Mouse (Mus musculus): ENCODE data around the gene Gm12184. TPM values are rescaled to one million over a fixed set of nuclear protein-coding genes. Genes with fewer than 3 reads are reported as not detected.

The Gm12184 gene
- polyA plus RNA-seq, 1 experiment from 2014 or later: 16.4 TPM

DNA sequence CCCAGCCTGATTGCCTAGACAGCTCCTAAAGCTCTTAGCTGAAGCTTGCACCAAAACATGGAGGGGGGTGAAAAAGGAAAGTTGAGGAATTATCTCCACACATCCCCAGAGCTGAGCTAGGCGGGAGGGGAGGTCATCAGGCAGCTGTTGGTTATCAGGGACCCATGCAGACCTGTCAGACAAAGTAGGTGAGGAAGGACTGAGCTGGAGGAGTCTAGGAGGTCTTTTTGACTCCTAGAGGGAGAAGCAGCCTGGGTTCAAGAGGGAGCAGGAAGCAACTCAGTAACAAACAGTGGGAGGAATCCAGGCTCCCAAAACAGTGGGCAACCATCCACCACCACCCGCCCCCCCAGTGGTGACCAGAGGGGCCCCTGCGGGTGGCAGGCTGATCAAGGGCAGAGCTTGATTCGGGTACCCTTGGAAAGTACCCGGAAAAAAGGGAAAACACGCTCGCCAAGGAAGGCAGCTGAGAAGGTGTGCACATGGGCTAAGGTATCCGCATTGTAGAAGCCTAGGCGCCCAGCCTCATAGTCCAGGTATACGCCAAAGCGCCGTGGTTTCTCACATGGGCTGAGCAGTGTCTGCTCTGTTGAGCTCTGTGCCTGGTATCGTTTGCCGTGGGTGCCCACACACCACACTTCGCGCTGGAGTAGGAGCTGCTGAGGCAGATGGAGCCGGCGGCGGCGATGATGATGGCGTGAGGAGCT lies 19.4 kb downstream of the Gm12184 start:
- Histone ChIP-seq H3K36me3 (peaks cover 72% of the 10 kb centered on the region), H3K4me3 (replicated peaks) (no peak overlapping the region), H3K9ac (no peak overlapping the region), H3K27ac (no peak overlapping the region), H3K27me3 (replicated peaks) (no peaks in the 10 kb centered on the region), H3K9me3 (no peaks in the 10 kb centered on the region), H3K4me2 (no peak overlapping the region), H3K4me1 (peaks cover 11% of the 10 kb centered on the region)
- WGBS: 64% methylated on average over 21 of the region's 21 CpGs
- ATAC-seq (ENCODE audit: insufficient read depth, low FRiP score, low read depth): no peak

DNA sequence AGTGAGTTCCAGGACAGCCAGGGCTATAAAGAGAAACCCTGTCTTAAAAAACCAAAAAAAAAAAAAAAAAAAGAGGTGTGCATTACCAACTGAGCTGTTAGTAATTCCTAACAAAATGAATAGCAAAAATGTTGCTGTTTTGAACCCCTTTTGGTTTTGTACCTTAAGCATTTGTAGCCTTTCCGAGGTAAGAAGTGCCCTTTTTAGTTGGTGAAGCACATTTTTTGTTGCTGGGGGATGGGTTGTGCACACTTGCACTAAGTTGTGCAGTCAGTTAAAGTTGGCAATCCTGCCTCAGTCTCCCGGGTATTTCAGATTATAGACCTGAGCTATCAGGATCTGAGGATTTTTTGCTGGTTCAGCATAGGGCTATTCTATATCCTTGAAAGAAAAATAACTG lies 21.5 kb downstream of the Gm12184 start:
- Histone ChIP-seq H3K27ac (no peak overlapping the region), H3K9me3 (no peaks in the 10 kb centered on the region), H3K4me3 (replicated peaks) (no peak overlapping the region), H3K36me3 (peaks cover 65% of the 10 kb centered on the region), H3K4me1 (peaks cover 19% of the 10 kb centered on the region), H3K9ac (no peak overlapping the region), H3K4me2 (no peak overlapping the region), H3K27me3 (replicated peaks) (no peaks in the 10 kb centered on the region)
- ATAC-seq (ENCODE audit: insufficient read depth, low FRiP score, low read depth): no peak
- WGBS: 81% methylated on average over 2 of the region's 2 CpGs

DNA sequence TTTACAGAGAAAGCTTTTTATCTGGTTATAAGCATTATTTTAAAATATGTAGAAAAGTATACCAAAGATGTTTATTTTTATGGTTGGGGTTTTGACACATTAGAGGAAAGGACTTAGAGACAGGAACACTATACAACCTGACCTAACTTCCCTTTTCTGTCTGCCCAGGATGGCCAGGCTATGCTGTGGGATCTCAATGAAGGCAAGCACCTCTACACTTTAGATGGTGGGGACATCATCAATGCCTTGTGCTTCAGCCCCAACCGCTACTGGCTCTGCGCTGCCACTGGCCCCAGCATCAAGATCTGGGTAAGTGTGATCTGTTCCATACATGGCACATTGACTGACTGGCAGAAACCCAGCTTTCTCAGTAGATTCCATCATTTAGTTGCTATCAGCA lies 22.5 kb downstream of the Gm12184 start:
- no peaks in the 10 kb centered on the region for H3K9me3 ChIP-seq
- H3K27me3 ChIP-seq (replicated peaks): no peaks in the 10 kb centered on the region
- 98% methylated on average over 2 of the region's 2 CpGs for WGBS
- no peak overlapping the region for H3K4me3 ChIP-seq (replicated peaks)
- no peak overlapping the region for H3K9ac ChIP-seq
- no peak for ATAC-seq (ENCODE audit: insufficient read depth, low FRiP score, low read depth)
- no peak overlapping the region for H3K27ac ChIP-seq
- peaks cover 63% of the 10 kb centered on the region for H3K36me3 ChIP-seq
- H3K4me1 ChIP-seq: peaks cover 19% of the 10 kb centered on the region
- H3K4me2 ChIP-seq: no peak overlapping the region

GRCm38 (mm10) chr11:48801831-48802772 lies 24.4 kb downstream of the Gm12184 start:
- no peak for ATAC-seq (ENCODE audit: insufficient read depth, low FRiP score, low read depth)
- no peaks in the 10 kb centered on the region for H3K27me3 ChIP-seq (replicated peaks)
- peak overlapping the region; percentile 69 for H3K4me2 ChIP-seq
- peak overlapping the region; percentile 84 for H3K9ac ChIP-seq
- peaks cover 54% of the 10 kb centered on the region for H3K36me3 ChIP-seq
- peak overlapping the region; percentile 82 for H3K4me3 ChIP-seq (replicated peaks)
- 64% methylated on average over 17 of the region's 17 CpGs for WGBS
- H3K4me1 ChIP-seq: peaks cover 31% of the 10 kb centered on the region
- no peaks in the 10 kb centered on the region for H3K9me3 ChIP-seq
- H3K27ac ChIP-seq: no peak overlapping the region

- H3K27me3 ChIP-seq (replicated peaks): no peaks in the 10 kb centered on the region
- peak; percentile 89 for ATAC-seq (ENCODE audit: insufficient read depth, low FRiP score, low read depth)
- peaks cover 33% of the 10 kb centered on the region for H3K4me1 ChIP-seq
- peaks cover 36% of the 10 kb centered on the region for H3K36me3 ChIP-seq
- H3K4me2 ChIP-seq: peak within 1 kb of the TSS; percentile 69
- H3K9ac ChIP-seq: peak within 1 kb of the TSS; percentile 84
- no peaks in the 10 kb centered on the region for H3K9me3 ChIP-seq
- peak within 1 kb of the TSS; percentile 99 for H3K27ac ChIP-seq
- under 1% methylated on average over 47 of the region's 47 CpGs for WGBS
- H3K4me3 ChIP-seq (replicated peaks): peak within 1 kb of the TSS; percentile 82
These were observed 26.3 kb downstream of the Gm12184 start, which contains the start of gene Rack1 for GRCm38 (mm10) chr11:48799921-48800701. Gene Rack1, plus strand, starts transcription at chr11:48800332.

DNA sequence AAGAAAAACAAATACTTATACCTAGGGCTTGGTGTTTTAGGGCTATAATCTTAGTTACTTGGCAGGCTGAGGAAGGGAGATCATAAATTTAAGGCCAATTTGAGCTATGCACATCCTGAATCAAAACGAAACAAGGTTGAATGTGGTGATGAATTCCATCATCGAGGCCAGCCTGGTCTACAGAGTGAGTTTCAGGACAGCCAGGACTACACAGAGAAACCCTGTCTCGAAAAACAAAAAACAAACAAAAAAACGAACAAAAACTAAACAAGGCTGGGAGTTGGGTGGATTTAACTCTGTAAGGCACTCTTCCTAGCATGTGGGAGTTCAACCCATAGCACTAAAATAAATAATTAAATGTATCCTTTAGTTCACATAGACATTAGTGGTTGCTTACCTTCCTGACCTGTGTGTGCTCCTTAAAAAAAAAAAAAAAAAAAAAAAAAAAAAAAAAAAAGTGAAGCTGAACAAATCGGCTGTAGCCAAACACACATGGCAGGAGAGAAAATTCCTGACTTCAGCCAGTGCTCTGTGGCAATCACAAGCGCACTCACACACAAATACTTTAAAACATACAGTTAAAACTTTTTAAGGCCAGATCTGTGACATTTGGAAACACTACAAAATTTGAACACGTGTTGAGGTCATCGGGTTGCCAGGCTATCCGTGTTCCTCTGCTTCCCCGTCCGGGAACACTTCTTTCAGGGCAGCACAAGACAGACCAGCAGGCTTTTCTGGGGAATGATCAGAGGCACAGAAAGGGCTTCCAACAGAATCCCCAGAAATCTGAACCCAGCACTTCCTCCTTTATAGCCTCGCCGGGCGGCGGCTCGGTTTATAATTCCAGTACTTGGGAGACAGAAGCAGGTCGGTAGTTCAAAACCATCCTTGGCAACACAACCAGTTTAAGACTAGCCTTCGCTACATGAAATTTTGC lies 27.2 kb downstream of the Gm12184 start:
- H3K9me3 ChIP-seq: no peaks in the 10 kb centered on the region
- peaks cover 33% of the 10 kb centered on the region for H3K4me1 ChIP-seq
- peaks cover 28% of the 10 kb centered on the region for H3K36me3 ChIP-seq
- peak overlapping the region; percentile 69 for H3K4me2 ChIP-seq
- 8% methylated on average over 18 of the region's 18 CpGs for WGBS
- H3K27ac ChIP-seq: peak overlapping the region; percentile 99
- peak overlapping the region; percentile 39 for H3K9ac ChIP-seq
- peak overlapping the region; percentile 82 for H3K4me3 ChIP-seq (replicated peaks)
- ATAC-seq (ENCODE audit: insufficient read depth, low FRiP score, low read depth): no peak
- no peaks in the 10 kb centered on the region for H3K27me3 ChIP-seq (replicated peaks)

DNA sequence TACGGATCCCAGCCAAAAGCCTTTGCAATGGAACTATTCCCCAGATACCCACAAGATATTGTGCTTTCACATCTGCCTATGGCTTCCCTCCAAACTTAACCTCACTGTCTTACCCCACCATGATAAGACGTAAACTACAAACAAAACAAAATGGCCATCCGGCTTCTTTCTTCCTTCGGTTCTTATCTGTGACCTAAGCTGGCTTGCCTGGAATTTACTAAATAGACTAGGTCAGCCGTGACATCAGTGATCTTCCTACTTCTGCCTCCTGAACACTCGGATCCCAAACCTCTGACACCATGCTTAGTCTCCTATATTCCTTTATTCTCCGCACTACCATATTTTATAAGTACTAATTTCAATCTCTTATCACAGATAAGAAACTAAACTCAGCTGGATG lies 28.1 kb downstream of the Gm12184 start:
- H3K4me1 ChIP-seq: peaks cover 33% of the 10 kb centered on the region
- 76% methylated on average over 7 of the region's 7 CpGs for WGBS
- no peak overlapping the region for H3K9ac ChIP-seq
- no peaks in the 10 kb centered on the region for H3K27me3 ChIP-seq (replicated peaks)
- H3K9me3 ChIP-seq: no peaks in the 10 kb centered on the region
- H3K27ac ChIP-seq: no peak overlapping the region
- ATAC-seq (ENCODE audit: insufficient read depth, low FRiP score, low read depth): no peak
- peaks cover 19% of the 10 kb centered on the region for H3K36me3 ChIP-seq
- H3K4me2 ChIP-seq: peak overlapping the region; percentile 69; the same call in 1 of the 2 replicates
- no peak overlapping the region for H3K4me3 ChIP-seq (replicated peaks)

DNA sequence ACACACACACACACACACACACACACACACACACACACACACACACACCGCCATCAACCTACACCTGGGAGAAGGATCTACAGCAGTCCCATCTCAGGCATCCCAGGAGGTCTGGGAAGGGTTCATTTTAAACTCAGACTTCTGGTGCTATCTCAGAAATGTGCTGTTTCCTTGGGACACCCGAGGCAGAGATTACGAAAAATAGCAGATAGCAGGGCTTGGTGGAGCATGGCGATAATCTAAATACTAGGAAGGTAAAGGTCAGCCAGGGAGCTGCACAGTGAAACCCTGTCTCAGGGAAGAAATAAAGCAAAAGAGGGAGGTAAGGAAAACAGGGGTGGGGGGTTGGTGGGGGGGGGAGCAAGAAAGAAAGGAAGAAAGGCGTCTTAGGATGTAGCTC lies 29.2 kb downstream of the Gm12184 start:
- 77% methylated on average over 5 of the region's 5 CpGs for whole genome bisulfite sequencing
- peaks cover 9% of the 10 kb centered on the region for H3K36me3 ChIP-seq
- H3K9me3 ChIP-seq: no peaks in the 10 kb centered on the region
- no peak overlapping the region for H3K27ac ChIP-seq
- no peak overlapping the region for H3K9ac ChIP-seq
- H3K4me1 ChIP-seq: peaks cover 25% of the 10 kb centered on the region
- no peak overlapping the region for H3K4me2 ChIP-seq
- H3K27me3 ChIP-seq (replicated peaks): no peaks in the 10 kb centered on the region
- no peak overlapping the region for H3K4me3 ChIP-seq (replicated peaks)
- no peak for ATAC-seq (ENCODE audit: insufficient read depth, low FRiP score, low read depth)

- H3K36me3 ChIP-seq: no peaks in the 10 kb centered on the region
- H3K27ac ChIP-seq: no peak overlapping the region
- H3K27me3 ChIP-seq (replicated peaks): no peaks in the 10 kb centered on the region
- 73% methylated on average over 4 of the region's 4 CpGs for WGBS
- no peak for ATAC-seq (ENCODE audit: insufficient read depth, low FRiP score, low read depth)
- peaks cover 15% of the 10 kb centered on the region for H3K4me1 ChIP-seq
- H3K9me3 ChIP-seq: no peaks in the 10 kb centered on the region
- no peak overlapping the region for H3K9ac ChIP-seq
- no peak overlapping the region for H3K4me2 ChIP-seq
- no peak overlapping the region for H3K4me3 ChIP-seq (replicated peaks)
These were observed 30.2 kb downstream of the Gm12184 start for GRCm38 (mm10) chr11:48796290-48796689.

DNA sequence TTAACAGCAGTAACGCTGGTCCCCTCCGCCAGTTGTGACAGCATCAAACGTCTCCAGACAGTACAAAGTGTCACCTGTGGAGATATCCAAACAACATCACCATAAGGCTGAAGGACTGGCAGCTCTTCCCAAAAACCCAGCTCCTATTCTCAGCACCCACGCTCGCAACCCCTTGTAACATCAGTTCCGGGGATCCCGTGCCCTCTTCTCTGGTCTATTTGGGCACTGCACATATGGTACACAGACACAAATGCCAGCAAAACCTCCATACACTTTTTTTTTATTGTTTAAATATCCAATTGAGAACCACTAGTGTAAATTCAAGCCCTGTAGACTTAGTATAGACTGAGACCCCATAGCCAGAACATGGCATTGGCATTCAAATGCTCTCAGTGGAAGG lies 31.2 kb downstream of the Gm12184 start:
- WGBS: 87% methylated on average over 7 of the region's 7 CpGs
- ATAC-seq (ENCODE audit: insufficient read depth, low FRiP score, low read depth): no peak
- Histone ChIP-seq H3K36me3 (no peaks in the 10 kb centered on the region), H3K9ac (no peak overlapping the region), H3K27me3 (replicated peaks) (no peaks in the 10 kb centered on the region), H3K27ac (no peak overlapping the region), H3K4me1 (peaks cover 17% of the 10 kb centered on the region), H3K9me3 (no peaks in the 10 kb centered on the region), H3K4me2 (no peak overlapping the region), H3K4me3 (replicated peaks) (no peak overlapping the region)

GRCm38 (mm10) chr11:48793184-48793583 lies 33.3 kb downstream of the Gm12184 start:
- Histone ChIP-seq H3K4me1 (peaks cover 12% of the 10 kb centered on the region), H3K9me3 (no peaks in the 10 kb centered on the region), H3K27ac (no peak overlapping the region), H3K36me3 (no peaks in the 10 kb centered on the region), H3K4me3 (replicated peaks) (no peak overlapping the region), H3K27me3 (replicated peaks) (no peaks in the 10 kb centered on the region), H3K9ac (no peak overlapping the region), H3K4me2 (no peak overlapping the region)
- no peak for ATAC-seq (ENCODE audit: insufficient read depth, low FRiP score, low read depth)
- WGBS: 95% methylated on average over 3 of the region's 3 CpGs

Data from stomach, embryonic 15.5 days (tissue).